Mouse (Mus musculus): ENCODE measurements around the gene 9130213A22Rik.
"Not testable (repeated sequence)": the region's sequence is repeated elsewhere in the genome, so short reads cannot be mapped to it uniquely, and the experiment has no call there.

Gene 9130213A22Rik

GRCm38 (mm10) chr11:69105227-69105626, 17.2 kb downstream of the 9130213A22Rik start:
- no peak for DNase-seq

GRCm38 (mm10) chr11:69104487-69104886, 17.9 kb downstream of the 9130213A22Rik start:
- DNase-seq: no peak

GRCm38 (mm10) chr11:69103531-69104435, 18.6 kb downstream of the 9130213A22Rik start:
- DNase-seq: no peak

DNA sequence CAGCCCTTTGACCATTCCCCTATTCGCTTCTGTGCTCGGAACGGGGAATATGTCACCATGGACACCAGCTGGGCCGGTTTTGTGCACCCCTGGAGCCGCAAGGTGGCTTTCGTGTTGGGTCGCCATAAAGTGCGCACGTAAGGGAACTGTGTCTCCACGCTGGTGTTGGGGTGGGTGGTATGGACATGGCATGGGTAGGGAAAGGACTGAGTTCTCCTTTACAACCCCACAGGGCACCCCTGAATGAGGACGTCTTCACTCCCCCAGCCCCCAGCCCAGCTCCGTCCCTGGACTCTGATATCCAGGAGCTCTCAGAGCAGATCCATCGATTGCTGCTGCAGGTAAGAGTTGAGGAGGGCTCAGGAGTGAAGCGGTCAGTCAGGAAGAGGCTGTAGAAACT, 19.3 kb downstream of the 9130213A22Rik start:
- DNase-seq: no peak

GRCm38 (mm10) chr11:69102403-69102725, 20.0 kb downstream of the 9130213A22Rik start:
- DNase-seq: no peak

- no peak for DNase-seq
Observed at GRCm38 (mm10) chr11:69101604-69102402, 20.6 kb downstream of the 9130213A22Rik start.

GRCm38 (mm10) chr11:69100639-69101360, 21.6 kb downstream of the 9130213A22Rik start:
- DNase-seq: no peak

- DNase-seq: peak; percentile 95
Observed at GRCm38 (mm10) chr11:69099915-69100345, 22.5 kb downstream of the 9130213A22Rik start.

GRCm38 (mm10) chr11:69099177-69099914, 23.0 kb downstream of the 9130213A22Rik start:
- DNase-seq: peak; percentile 96

- DNase-seq: peak; percentile 99
Observed at GRCm38 (mm10) chr11:69098762-69099091, 23.7 kb downstream of the 9130213A22Rik start.

GRCm38 (mm10) chr11:69098039-69098761, 24.2 kb downstream of the 9130213A22Rik start:
- no peak for DNase-seq

GRCm38 (mm10) chr11:69096987-69097900, 25.1 kb downstream of the 9130213A22Rik start:
- DNase-seq: peak; percentile 100

DNA sequence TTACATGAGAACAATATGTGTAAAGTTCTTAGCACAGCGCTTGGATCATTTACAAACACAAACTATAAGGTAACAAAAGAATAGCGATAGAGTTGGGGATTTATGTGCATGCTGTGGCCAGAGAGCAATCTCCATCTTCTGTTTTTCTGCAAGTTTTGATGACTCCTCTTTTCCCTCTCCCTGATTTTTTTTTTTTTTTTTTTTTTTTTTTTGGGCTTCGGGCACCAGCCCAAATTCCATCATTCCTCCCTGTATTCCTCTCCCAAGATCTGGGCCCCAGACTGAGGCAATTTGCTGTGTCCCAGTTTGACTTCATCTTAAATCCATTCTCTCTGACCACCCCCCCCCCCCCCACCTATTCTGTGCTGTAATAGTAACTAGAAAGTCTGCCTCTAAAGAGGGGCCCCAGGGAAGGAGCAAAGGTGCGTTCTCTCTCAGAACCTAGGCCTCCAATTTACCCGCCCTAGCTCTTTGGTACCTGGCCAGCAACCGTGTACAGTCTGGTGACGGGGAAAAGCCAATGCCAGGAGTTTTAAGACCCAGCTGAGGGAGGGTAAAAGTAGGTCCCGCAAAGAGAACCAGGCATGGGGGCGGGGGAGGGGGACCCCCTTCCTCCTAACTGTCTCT, 25.9 kb downstream of the 9130213A22Rik start:
- no peak for DNase-seq

GRCm38 (mm10) chr11:69095511-69096231, 26.7 kb downstream of the 9130213A22Rik start:
- DNase-seq: peak; percentile 58

DNA sequence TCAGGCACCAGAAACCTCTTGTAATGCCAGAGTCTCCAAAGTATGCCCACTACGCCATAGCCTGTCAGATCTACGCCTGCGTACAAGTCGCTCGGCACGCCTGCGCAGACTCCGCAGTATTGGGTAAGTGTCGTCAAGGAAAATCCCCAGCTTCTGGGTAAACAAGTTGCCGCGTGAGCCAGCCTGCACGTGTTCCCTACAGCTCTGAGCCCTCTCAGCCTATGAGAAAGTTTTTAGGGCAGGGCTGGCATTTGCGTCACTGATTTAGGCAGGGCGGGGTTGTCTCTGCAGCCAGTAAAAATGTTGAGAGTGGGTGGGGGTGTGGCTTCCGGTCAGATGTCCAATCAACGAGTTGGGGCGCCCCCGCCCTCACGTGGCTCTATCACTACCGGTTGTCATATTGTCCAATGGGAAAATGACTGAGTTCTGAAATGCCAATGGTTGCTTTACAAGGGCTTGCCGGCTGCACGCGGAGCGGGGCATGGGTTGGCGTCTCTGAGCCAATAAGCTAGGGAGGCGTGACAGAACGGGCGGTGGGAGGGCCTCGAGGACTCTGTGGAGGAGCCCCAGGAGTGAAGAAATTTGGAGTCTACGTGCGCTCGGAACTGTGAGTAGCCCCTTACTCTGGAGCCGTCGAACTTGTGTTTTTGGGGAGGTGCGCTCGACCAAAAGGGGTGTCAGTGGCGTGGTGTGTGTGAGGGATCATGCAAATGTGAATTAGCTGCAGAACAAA, 27.5 kb downstream of the 9130213A22Rik start, which contains the start of gene Per1:
TSS of gene Per1 (plus strand) at position 521 of the 733 bp plus-strand sequence.
- DNase-seq: peak; percentile 98

DNA sequence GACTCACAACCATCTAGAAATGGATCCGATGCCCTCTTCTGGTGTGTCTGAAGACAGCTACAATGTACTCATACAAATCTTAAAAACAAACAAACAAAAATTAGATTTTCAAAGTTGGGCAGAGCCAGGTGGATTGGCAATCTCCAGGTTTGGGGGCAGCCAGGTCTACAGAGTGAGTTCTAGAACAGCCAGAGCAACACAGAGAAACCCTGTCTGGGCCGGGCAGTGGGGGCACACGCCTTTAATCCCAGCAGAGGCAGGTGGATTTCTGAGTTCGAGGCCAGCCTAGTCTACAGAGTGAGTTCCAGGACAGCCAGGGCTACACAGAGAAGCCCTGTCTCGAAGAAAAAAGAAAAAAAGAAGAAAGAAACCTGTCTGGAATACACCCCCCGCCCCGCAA, 28.5 kb downstream of the 9130213A22Rik start:
- not testable (repeated sequence) for DNase-seq

DNA sequence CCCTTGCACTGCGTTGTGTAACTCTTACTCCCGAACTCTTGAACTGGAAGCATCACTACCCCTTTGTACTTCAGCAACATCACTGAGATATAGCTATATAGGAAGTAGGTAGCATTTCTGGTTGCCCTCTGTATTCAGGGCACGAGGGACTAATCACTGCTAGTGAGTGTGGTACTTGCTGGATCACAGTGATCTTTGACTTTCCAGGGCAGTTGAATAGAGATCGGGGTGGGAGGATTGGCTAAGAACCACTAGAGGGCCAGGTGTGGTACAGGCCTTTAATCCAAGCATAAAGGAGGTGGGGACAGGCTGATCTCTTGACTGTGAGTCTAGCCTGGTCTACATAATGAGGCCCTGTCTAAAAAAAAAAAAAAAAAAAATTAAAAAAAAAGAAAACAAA, 29.5 kb downstream of the 9130213A22Rik start:
- DNase-seq: no peak

DNA sequence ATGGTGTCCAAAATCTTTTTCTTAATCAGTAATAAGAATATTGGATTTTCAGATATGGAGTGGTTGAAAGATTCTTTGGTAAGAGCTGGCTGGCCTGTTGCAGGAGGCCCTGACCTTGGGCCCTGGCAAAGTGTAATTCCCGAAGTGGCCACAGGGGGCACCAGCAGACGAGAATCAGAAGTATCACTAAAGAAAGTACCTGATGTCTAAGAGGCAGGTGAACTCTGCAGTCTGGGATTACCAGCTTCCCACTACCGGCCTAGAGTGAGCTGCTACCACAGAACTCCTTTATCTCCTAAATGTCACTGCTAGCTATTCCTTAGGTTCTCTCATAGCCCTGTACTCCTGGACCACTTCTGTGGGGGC, 30.0 kb downstream of the 9130213A22Rik start:
- DNase-seq: peak; percentile 95

Data from lung, postnatal 14 days (tissue).